Mouse (Mus musculus) intestine, embryonic 15.5 days (tissue): ENCODE measurements around the gene Chtop. TPM values are rescaled to one million over a fixed set of nuclear protein-coding genes. Genes with fewer than 3 reads are reported as not detected.

ENCODE experiments used
- ATAC-seq: fragments of 200-750 bp; cut with Nextera tagmentation; 2 replicates; pipeline ENCODE4 v1.8.0; 2017; ENCODE audit warnings: moderate TSS enrichment, moderate library complexity
- H3K27ac ChIP-seq: fragments of 300-500 bp; sonication (generic); 2 replicates; pipeline ENCODE4 v1.5.1; 2015; ENCODE audit warnings: mild to moderate bottlenecking, inconsistent platforms
- H3K27me3 ChIP-seq: fragments of 300-500 bp; sonication (generic); replicated peaks from 2 replicates; pipeline ENCODE4 v1.6.1; 2015; ENCODE audit warnings: inconsistent platforms
- H3K36me3 ChIP-seq: fragments of 300-500 bp; sonication (generic); 2 replicates; pipeline ENCODE4 v1.6.1; 2015; ENCODE audit warnings: inconsistent platforms
- H3K4me1 ChIP-seq: fragments of 300-500 bp; sonication (generic); replicated peaks from 2 replicates; pipeline ENCODE4 v1.6.1; 2015; ENCODE audit warnings: inconsistent platforms
- H3K4me2 ChIP-seq: fragments of 300-500 bp; sonication (generic); replicated peaks from 2 replicates; pipeline ENCODE4 v1.6.1; 2015; ENCODE audit warnings: mild to moderate bottlenecking, inconsistent platforms
- H3K4me3 ChIP-seq: fragments of 300-500 bp; sonication (generic); replicated peaks from 2 replicates; pipeline ENCODE4 v1.5.1; 2015; ENCODE audit warnings: inconsistent platforms
- H3K9ac ChIP-seq: fragments of 300-500 bp; sonication (generic); 2 replicates; pipeline ENCODE4 v1.6.1; 2015; ENCODE audit warnings: inconsistent platforms
- H3K9me3 ChIP-seq: fragments of 300-500 bp; sonication (generic); 2 replicates; pipeline ENCODE4 v1.6.1; 2016; ENCODE audit warnings: inconsistent platforms
- WGBS: fragments of 180-500 bp; shearing (Covaris S2); methylation state at CpG from one replicate; pipeline ENCODE4 v1.1.7; 2015; 5-methylcytosine and 5-hydroxymethylcytosine counted together
- polyA plus RNA-seq: library from polyadenylated mRNA; unstranded; fragments of >200 nt; fragmentation: Nextera tagmentation; extraction: Ambion mirVana; gene quantifications from 2 replicates; pipeline ENCODE4 v1.2.1, GENCODE M21; 2015

The Chtop gene
- polyA plus RNA-seq, 1 experiment from 2014 or later, result 125 TPM

GRCm38 (mm10) chr3:90459727-90460126 is 49.6 kb downstream of the Chtop start:
- H3K36me3 ChIP-seq, result no peaks in the 10 kb centered on the region
- H3K9ac ChIP-seq, result no peak overlapping the region
- no peak overlapping the region for H3K27ac ChIP-seq
- H3K4me1 ChIP-seq, result peaks cover 2% of the 10 kb centered on the region; the same call in 1 of the 2 replicates
- ATAC-seq, result no peak
- 80% methylated on average over 9 of the region's 9 CpGs for WGBS
- peaks cover 16% of the 10 kb centered on the region for H3K27me3 ChIP-seq
- no peaks in the 10 kb centered on the region for H3K9me3 ChIP-seq
- H3K4me2 ChIP-seq, result no peak overlapping the region
- no peak overlapping the region for H3K4me3 ChIP-seq

GRCm38 (mm10) chr3:90454931-90455330 is 54.4 kb downstream of the Chtop start:
- WGBS, result 87% methylated on average over 14 of the region's 14 CpGs
- ATAC-seq, result no peak
- H3K4me2 ChIP-seq, result no peak overlapping the region
- no peak overlapping the region for H3K4me3 ChIP-seq
- H3K27ac ChIP-seq, result no peak overlapping the region
- no peaks in the 10 kb centered on the region for H3K27me3 ChIP-seq
- no peaks in the 10 kb centered on the region for H3K9me3 ChIP-seq
- H3K36me3 ChIP-seq, result no peaks in the 10 kb centered on the region
- no peak overlapping the region for H3K9ac ChIP-seq
- peaks cover 8% of the 10 kb centered on the region; the same call in 1 of the 2 replicates for H3K4me1 ChIP-seq

- Histone ChIP-seq H3K36me3 (no peaks in the 10 kb centered on the region), H3K4me1 (peaks cover 15% of the 10 kb centered on the region), H3K4me2 (peak overlapping the region; percentile 41), H3K9ac (no peak overlapping the region), H3K27me3 (no peaks in the 10 kb centered on the region), H3K4me3 (0 out of 2 replicates have a peak overlapping the region, but pooled peaks have one; percentile 4), H3K27ac (no peak overlapping the region), H3K9me3 (no peaks in the 10 kb centered on the region)
- WGBS, result 41% methylated on average over 10 of the region's 10 CpGs
- no peak for ATAC-seq
Observed at GRCm38 (mm10) chr3:90451396-90452095, 57.8 kb downstream of the Chtop start.

- Histone ChIP-seq H3K4me3 (0 out of 2 replicates have a peak overlapping the region, but pooled peaks have one; percentile 4), H3K36me3 (no peaks in the 10 kb centered on the region), H3K9me3 (no peaks in the 10 kb centered on the region), H3K4me2 (peak overlapping the region; percentile 41), H3K4me1 (peaks cover 19% of the 10 kb centered on the region), H3K9ac (no peak overlapping the region), H3K27ac (no peak overlapping the region), H3K27me3 (no peaks in the 10 kb centered on the region)
- no peak for ATAC-seq
- WGBS, result 29% methylated on average over 12 of the region's 12 CpGs
Observed at GRCm38 (mm10) chr3:90450874-90451273, 58.4 kb downstream of the Chtop start.

Other genes with a start within 250 kb of the Chtop start
- gene Dennd4b, start 244.3 kb downstream of the Chtop start, polyA plus RNA-seq, result 2.3 and 3.9 TPM in 2 replicates
- gene Gatad2b, start 216.3 kb downstream of the Chtop start, polyA plus RNA-seq, result 9.0 and 9.7 TPM in 2 replicates
- 10.6 and 12.4 TPM in 2 replicates for gene Slc27a3, start 119.6 kb downstream of the Chtop start, polyA plus RNA-seq
- gene Ints3, start 75.9 kb downstream of the Chtop start, polyA plus RNA-seq, result 28.6 and 29.8 TPM in 2 replicates
- 5.7 and 6.2 TPM in 2 replicates for gene Npr1, start 43.6 kb downstream of the Chtop start, polyA plus RNA-seq
- 146 and 157 TPM in 2 replicates for gene Ilf2, start 33.4 kb downstream of the Chtop start, polyA plus RNA-seq
- gene Snapin, start 18.5 kb downstream of the Chtop start, polyA plus RNA-seq, result 69.8 and 74.0 TPM in 2 replicates
- gene S100a1, start 4.9 kb upstream of the Chtop start, polyA plus RNA-seq, result 82.3 and 109 TPM in 2 replicates
- 35.6 and 36.3 TPM in 2 replicates for gene S100a13, start 4.9 kb upstream of the Chtop start, polyA plus RNA-seq
- gene S100a14, start 17.4 kb upstream of the Chtop start, polyA plus RNA-seq, result 6.3 and 8.5 TPM in 2 replicates
- gene S100a16, start 27.8 kb upstream of the Chtop start, polyA plus RNA-seq, result 109 and 122 TPM in 2 replicates
- gene S100a3, start 51.1 kb upstream of the Chtop start, polyA plus RNA-seq, result 0.29 and 0.53 TPM in 2 replicates
- gene S100a2, start 80.7 kb upstream of the Chtop start, polyA plus RNA-seq, result not detected in 2 replicates
- not detected in 2 replicates for gene Gm42674, start 92.4 kb upstream of the Chtop start, polyA plus RNA-seq
- gene S100a4, start 94.3 kb upstream of the Chtop start, polyA plus RNA-seq, result 4.4 and 8.2 TPM in 2 replicates
- gene S100a5, start 99.0 kb upstream of the Chtop start, polyA plus RNA-seq, result 15.0 and 15.7 TPM in 2 replicates
- 412 and 430 TPM in 2 replicates for gene S100a6, start 103.4 kb upstream of the Chtop start, polyA plus RNA-seq
- gene S100a7a, start 144.5 kb upstream of the Chtop start, polyA plus RNA-seq, result 0.13 and 0.44 TPM in 2 replicates
- gene S100a8, start 159.5 kb upstream of the Chtop start, polyA plus RNA-seq, result 30.3 and 46.1 TPM in 2 replicates
- gene S100a9, start 186.2 kb upstream of the Chtop start, polyA plus RNA-seq, result 17.5 and 30.8 TPM in 2 replicates
- gene Pglyrp4, start 217.4 kb upstream of the Chtop start, polyA plus RNA-seq, result not detected in 2 replicates